In genomic region chr5:99111235-99111634, GRCm38 (mm10) we compare ENCODE assay signal across 15 mouse cellular contexts.
DNase-seq lines count a peak whose midpoint lies in the region; ATAC-seq lines count a peak whose summit lies in the region.
"Had no signal": no experiment of that assay in that cellular context is flagged by ENCODE, and none has a peak within 500 bp of the region (broad histone marks: within the 10 kb centered on the region; RNA-seq: fewer than 3 reads in every experiment).

No protein-coding gene starts in this region.

- H3K4me2 ChIP-seq in kidney, embryonic 15.5 days: no peak overlapping the region
- no peak overlapping the region for H3K4me2 ChIP-seq in midbrain, embryonic 12.5 days (replicated peaks)
- no peak overlapping the region for H3K4me2 ChIP-seq in midbrain, embryonic 15.5 days
- H3K4me2 ChIP-seq: heart, embryonic 13.5 days; hindbrain, embryonic 15.5 days; liver, embryonic 13.5 days; neural tube, embryonic 12.5 days had no signal

- WGBS in kidney, embryonic 15.5 days: 39% methylated on average over 4 of the region's 4 CpGs
- 32% methylated on average over 4 of the region's 4 CpGs for WGBS in midbrain, embryonic 12.5 days
- 45% methylated on average over 4 of the region's 4 CpGs for WGBS in midbrain, embryonic 10.5 days
- 23% methylated on average over 4 of the region's 4 CpGs for WGBS in midbrain, embryonic 15.5 days

- H3K4me3 ChIP-seq in kidney, embryonic 15.5 days (replicated peaks): no peak overlapping the region
- no peak overlapping the region for H3K4me3 ChIP-seq in midbrain, embryonic 12.5 days
- no peak overlapping the region for H3K4me3 ChIP-seq in midbrain, embryonic 10.5 days
- H3K4me3 ChIP-seq in midbrain, embryonic 15.5 days: no peak overlapping the region
- H3K4me3 ChIP-seq: heart, embryonic 13.5 days; hindbrain, embryonic 15.5 days; liver, embryonic 13.5 days; neural tube, embryonic 12.5 days had no signal

- H3K9me3 ChIP-seq in kidney, embryonic 15.5 days (replicated peaks): no peaks in the 10 kb centered on the region
- no peaks in the 10 kb centered on the region for H3K9me3 ChIP-seq in midbrain, embryonic 12.5 days
- no peaks in the 10 kb centered on the region for H3K9me3 ChIP-seq in midbrain, embryonic 10.5 days (replicated peaks)
- H3K9me3 ChIP-seq in midbrain, embryonic 15.5 days: no peaks in the 10 kb centered on the region
- H3K9me3 ChIP-seq: heart, embryonic 13.5 days; hindbrain, embryonic 15.5 days; liver, embryonic 13.5 days; neural tube, embryonic 12.5 days had no signal

- DNase-seq in cerebellum, postnatal 14 days: peak; percentile 45 to 47
- no peak for DNase-seq in cerebellum, postnatal 36 days
- DNase-seq in kidney, adult 8-10 months: no peak
- DNase-seq in midbrain, embryonic 10.5 days (ENCODE audit: low spot score): no peak
- no peak for DNase-seq in ovary, postnatal 14 days (ENCODE audit: low spot score)
- DNase-seq: adrenal gland, adult 8-10 months; gastrocnemius, postnatal 25 days; liver, embryonic 13.5 days; right cerebral cortex, postnatal 14 days had no signal

- H3K27ac ChIP-seq in kidney, embryonic 15.5 days: no peak overlapping the region
- no peak overlapping the region for H3K27ac ChIP-seq in midbrain, embryonic 12.5 days (replicated peaks)
- no peak overlapping the region for H3K27ac ChIP-seq in midbrain, embryonic 10.5 days (replicated peaks)
- peak overlapping the region; percentile 34; the same call in 1 of the 2 replicates for H3K27ac ChIP-seq in midbrain, embryonic 15.5 days
- H3K27ac ChIP-seq: heart, embryonic 13.5 days; hindbrain, embryonic 15.5 days; liver, embryonic 13.5 days; neural tube, embryonic 12.5 days had no signal

- 0 out of 2 replicates have a peak, but pooled peaks have one; percentile 52 for ATAC-seq in kidney, embryonic 15.5 days (replicated peaks; ENCODE audit: low FRiP score)
- ATAC-seq in midbrain, embryonic 12.5 days (ENCODE audit: low FRiP score, low read depth): 0 out of 2 replicates have a peak, but pooled peaks have one; percentile 65
- peak; percentile 78 for ATAC-seq in midbrain, embryonic 15.5 days (replicated peaks)

- no peaks in the 10 kb centered on the region for H3K36me3 ChIP-seq in kidney, embryonic 15.5 days
- no peaks in the 10 kb centered on the region for H3K36me3 ChIP-seq in midbrain, embryonic 12.5 days
- H3K36me3 ChIP-seq in midbrain, embryonic 10.5 days: no peaks in the 10 kb centered on the region
- no peaks in the 10 kb centered on the region for H3K36me3 ChIP-seq in midbrain, embryonic 15.5 days (replicated peaks)
- H3K36me3 ChIP-seq: heart, embryonic 13.5 days; hindbrain, embryonic 15.5 days; liver, embryonic 13.5 days; neural tube, embryonic 12.5 days had no signal

- H3K27me3 ChIP-seq in kidney, embryonic 15.5 days: no peaks in the 10 kb centered on the region
- no peaks in the 10 kb centered on the region for H3K27me3 ChIP-seq in midbrain, embryonic 12.5 days
- H3K27me3 ChIP-seq in midbrain, embryonic 10.5 days (ENCODE audit: low read depth, poor library complexity, severe bottlenecking): no peaks in the 10 kb centered on the region
- H3K27me3 ChIP-seq in midbrain, embryonic 15.5 days (replicated peaks): no peaks in the 10 kb centered on the region
- H3K27me3 ChIP-seq: heart, embryonic 13.5 days; hindbrain, embryonic 15.5 days; liver, embryonic 13.5 days; neural tube, embryonic 12.5 days had no signal

- no peak overlapping the region for H3K9ac ChIP-seq in kidney, embryonic 15.5 days
- no peak overlapping the region for H3K9ac ChIP-seq in midbrain, embryonic 12.5 days (replicated peaks)
- no peak overlapping the region for H3K9ac ChIP-seq in midbrain, embryonic 15.5 days
- H3K9ac ChIP-seq: heart, embryonic 13.5 days; hindbrain, embryonic 15.5 days; liver, embryonic 13.5 days; neural tube, embryonic 12.5 days had no signal

- H3K4me1 ChIP-seq in kidney, embryonic 15.5 days: peaks cover 3% of the 10 kb centered on the region; the same call in 1 of the 2 replicates
- H3K4me1 ChIP-seq in midbrain, embryonic 12.5 days: no peaks in the 10 kb centered on the region; the same call in 1 of the 2 replicates
- H3K4me1 ChIP-seq in midbrain, embryonic 10.5 days: peaks cover 3% of the 10 kb centered on the region; the same call in 1 of the 2 replicates
- H3K4me1 ChIP-seq in midbrain, embryonic 15.5 days: no peaks in the 10 kb centered on the region
- H3K4me1 ChIP-seq: heart, embryonic 13.5 days; hindbrain, embryonic 15.5 days; liver, embryonic 13.5 days; neural tube, embryonic 12.5 days had no signal

Comparison
In these comparisons a context has a peak if more than half of its experiments do, and no peak if none do; other contexts are left out.
1. DNase-seq: peak in cerebellum, postnatal 14 days (2 of 2); none in cerebellum, postnatal 36 days (0 of 2), kidney, adult 8-10 months (0 of 2), midbrain, embryonic 10.5 days (single experiment) and ovary, postnatal 14 days (single experiment).
2. Peak in every context shown above with its lines, with median percentiles within 50 percentile points of each other: ATAC-seq.